ENCODE assay signal across 7 mouse cellular contexts in the genomic region with DNA sequence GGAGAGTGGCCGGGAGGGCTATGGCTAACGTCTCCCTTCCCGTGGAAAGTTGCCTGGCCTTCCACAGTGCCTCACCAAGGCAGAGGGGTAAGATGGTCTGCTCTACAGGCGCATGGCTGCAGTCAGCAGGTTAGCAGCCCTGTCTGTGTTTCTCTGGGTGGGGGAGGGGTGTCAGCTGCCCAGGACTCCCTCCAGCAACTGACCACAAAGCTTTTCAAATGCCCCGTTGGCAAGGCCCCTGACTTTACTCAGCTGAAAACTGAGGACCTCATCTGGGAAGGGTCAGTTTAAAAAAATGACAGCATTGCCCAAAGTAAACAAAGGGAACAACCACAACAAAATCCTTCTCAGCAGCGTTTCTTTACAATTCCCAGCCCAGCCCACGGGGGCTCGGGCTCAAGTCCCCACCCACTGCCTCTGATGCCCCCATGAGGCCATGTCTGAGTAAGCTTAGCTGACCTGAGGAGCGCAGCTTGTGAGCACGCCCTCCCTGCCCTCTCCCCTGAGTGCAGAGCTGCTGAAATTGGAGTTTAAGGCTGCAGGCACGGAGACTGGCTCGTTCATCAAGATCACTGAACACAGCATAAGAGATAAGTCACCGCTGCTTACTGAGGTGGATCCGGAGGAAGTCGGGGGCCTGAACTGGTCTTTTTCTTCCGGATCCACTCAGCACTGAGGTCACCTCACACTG. TPM values are rescaled to one million over a fixed set of nuclear protein-coding genes. Genes with fewer than 3 reads are reported as not detected.
DNase-seq lines count a peak whose midpoint lies in the region; ATAC-seq and TF ChIP-seq lines count a peak whose summit lies in the region.

No protein-coding gene starts in this region.

- H3K4me1 ChIP-seq in liver, embryonic 16.5 days (ENCODE audit: control insufficient read depth, low read depth, low read length), result peaks cover 46% of the 10 kb centered on the region
- H3K4me1 ChIP-seq in neural tube, embryonic 13.5 days (replicated peaks), result peaks cover 59% of the 10 kb centered on the region

- H3K27me3 ChIP-seq in liver, embryonic 16.5 days (ENCODE audit: control insufficient read depth, insufficient read depth, low read depth, low read length), result no peaks in the 10 kb centered on the region
- H3K27me3 ChIP-seq in neural tube, embryonic 13.5 days, result peaks cover 4% of the 10 kb centered on the region; the same call in 1 of the 2 replicates

- H3K4me2 ChIP-seq in liver, embryonic 16.5 days (ENCODE audit: low read depth, low read length), result peak overlapping the region; percentile 58
- peak overlapping the region; percentile 43 for H3K4me2 ChIP-seq in neural tube, embryonic 13.5 days

- TF ChIP-seq CTCF in gastrocnemius, adult 2 months (IDR thresholded peaks at IDR 0.05), result peak; percentile 22; the same call in 1 of the 2 replicates

- ATAC-seq in inflammation-experienced regulatory T-cells, adult 6 months, result peak; percentile 46
- peak; percentile 42 for ATAC-seq in liver, embryonic 16.5 days (ENCODE audit: low read depth)
- peak; percentile 15; the same call in 1 of the 2 replicates for ATAC-seq in neural tube, embryonic 13.5 days (ENCODE audit: low read depth)
- ATAC-seq in frontal cortex, adult (ENCODE audit: low TSS enrichment), result no peak

- peak overlapping the region; percentile 48 for H3K27ac ChIP-seq in gastrocnemius, adult 2 months
- peak overlapping the region; percentile 9; the same call in 1 of the 2 replicates for H3K27ac ChIP-seq in liver, embryonic 16.5 days (ENCODE audit: low read length)
- H3K27ac ChIP-seq in neural tube, embryonic 13.5 days (replicated peaks), result peak overlapping the region; percentile 67

- intact Hi-C loops in gastrocnemius, adult 2 months (cut with DNase I), result no loop called here

- DNase-seq in ES-CJ7 (ENCODE audit: low read depth, low spot score) (peak; percentile 63), ZHBTc4 (ENCODE audit: low read depth, low spot score) (peak; percentile 62)
- peak; percentile 57 for DNase-seq in gastrocnemius, adult 2 months

- H3K4me3 ChIP-seq in gastrocnemius, adult 2 months, result peak overlapping the region; percentile 58
- peak overlapping the region; percentile 33 for H3K4me3 ChIP-seq in liver, embryonic 16.5 days (ENCODE audit: low read depth, low read length)
- 0 out of 2 replicates have a peak overlapping the region, but pooled peaks have one; percentile 10 for H3K4me3 ChIP-seq in neural tube, embryonic 13.5 days

- 3% methylated on average over 16 of the region's 16 CpGs for WGBS in liver, embryonic 16.5 days (ENCODE audit: insufficient replicate concordance)
- WGBS in neural tube, embryonic 13.5 days, result 6% methylated on average over 16 of the region's 16 CpGs

- peak overlapping the region; percentile 45 for H3K9ac ChIP-seq in liver, embryonic 16.5 days (ENCODE audit: low read depth, low read length)
- H3K9ac ChIP-seq in neural tube, embryonic 13.5 days, result peak overlapping the region; percentile 53

- no peaks in the 10 kb centered on the region for H3K36me3 ChIP-seq in liver, embryonic 16.5 days (ENCODE audit: control insufficient read depth, insufficient read depth)
- H3K36me3 ChIP-seq in neural tube, embryonic 13.5 days, result no peaks in the 10 kb centered on the region

- H3K9me3 ChIP-seq in liver, embryonic 16.5 days (replicated peaks; ENCODE audit: control insufficient read depth, low read length), result no peaks in the 10 kb centered on the region
- H3K9me3 ChIP-seq in neural tube, embryonic 13.5 days, result no peaks in the 10 kb centered on the region

RNA-seq across cellular contexts. Expression of a gene that starts 41.4 kb away (rescaled TPM):
- 10 to 100 TPM; 24.2 to 32.1 TPM for total RNA-seq in gastrocnemius, adult 2 months (2021)
- 100 to 1,000 TPM in 1 of 3 experiments, 10 to 100 TPM in 2; 74.0 to 102 (median 82.1) TPM for polyA plus RNA-seq in inflammation-experienced regulatory T-cells, adult 6 months (2017; shearing (Covaris generic))
- polyA plus RNA-seq in liver, embryonic 16.5 days (2015; fragmentation: Nextera tagmentation; extraction: Ambion mirVana), result 54.8 and 56.0 TPM in 2 replicates
- 106 and 111 TPM in 2 replicates for polyA plus RNA-seq in neural tube, embryonic 13.5 days (2015; fragmentation: Nextera tagmentation; extraction: Ambion mirVana)

RNA-seq across cellular contexts. Expression of a gene that starts 53.9 kb away (rescaled TPM):
- 1,000 to 10,000 TPM; 3,559 to 3,570 TPM for total RNA-seq in gastrocnemius, adult 2 months (2021)
- polyA plus RNA-seq in inflammation-experienced regulatory T-cells, adult 6 months (2017; shearing (Covaris generic)), result 10 to 100 TPM in 2 of 3 experiments, 1 to 10 TPM in 1; 9.1 to 13.1 (median 11.2) TPM
- polyA plus RNA-seq in liver, embryonic 16.5 days (2015; fragmentation: Nextera tagmentation; extraction: Ambion mirVana), result 10.4 and 14.2 TPM in 2 replicates
- 62.7 and 66.6 TPM in 2 replicates for polyA plus RNA-seq in neural tube, embryonic 13.5 days (2015; fragmentation: Nextera tagmentation; extraction: Ambion mirVana)

Comparison
In these comparisons a context has a peak if more than half of its experiments do, and no peak if none do; other contexts are left out.
1. H3K27ac ChIP-seq: peak in every context shown above with its lines; median percentile 67 in neural tube, embryonic 13.5 days; 48 in gastrocnemius, adult 2 months; 9 in liver, embryonic 16.5 days.